Mouse (Mus musculus) embryo, embryonic 11 days (tissue): Measurements from ENCODE around the gene Fut2.

ENCODE experiments used
- DNase-seq: peaks from one replicate; pipeline ENCODE4 v3.0.0-alpha.2; 2015

The Fut2 gene

GRCm38 (mm10) chr7:45666161-45666560, at the start of gene Fut2:
Fut2 (minus strand) TSS chr7:45666394.
- no peak for DNase-seq

GRCm38 (mm10) chr7:45715090-45715708, 49.0 kb upstream of the Fut2 start, which contains the start of gene Rpl18:
Rpl18 (plus strand) TSS chr7:45715457.
- DNase-seq: peak; percentile 99

GRCm38 (mm10) chr7:45714630-45715089, 48.5 kb upstream of the Fut2 start:
- no peak for DNase-seq

GRCm38 (mm10) chr7:45713881-45714520, 47.8 kb upstream of the Fut2 start:
- no peak for DNase-seq

- DNase-seq: no peak
Observed at GRCm38 (mm10) chr7:45713396-45713795, 47.2 kb upstream of the Fut2 start.

GRCm38 (mm10) chr7:45712022-45712757, 46.0 kb upstream of the Fut2 start:
- no peak for DNase-seq

GRCm38 (mm10) chr7:45711316-45712021, 45.3 kb upstream of the Fut2 start:
- DNase-seq: no peak

GRCm38 (mm10) chr7:45710477-45711191, 44.4 kb upstream of the Fut2 start:
- DNase-seq: no peak

- DNase-seq: no peak
Observed at GRCm38 (mm10) chr7:45709677-45710355, 43.6 kb upstream of the Fut2 start.

- DNase-seq: peak; percentile 68
Observed at GRCm38 (mm10) chr7:45709036-45709435, 42.8 kb upstream of the Fut2 start.

GRCm38 (mm10) chr7:45708221-45708761, 42.1 kb upstream of the Fut2 start:
- DNase-seq: no peak

- DNase-seq: peak; percentile 94
Observed at GRCm38 (mm10) chr7:45707375-45707967, 41.3 kb upstream of the Fut2 start.

GRCm38 (mm10) chr7:45706721-45707241, 40.6 kb upstream of the Fut2 start:
- peak; percentile 92 for DNase-seq

- peak; percentile 75 for DNase-seq
Observed at GRCm38 (mm10) chr7:45705873-45706281, 39.7 kb upstream of the Fut2 start.

- peak; percentile 60 for DNase-seq
Observed at GRCm38 (mm10) chr7:45705443-45705864, 39.3 kb upstream of the Fut2 start.

GRCm38 (mm10) chr7:45704730-45705442, 38.7 kb upstream of the Fut2 start, which contains the start of gene Dbp:
Dbp (plus strand) TSS chr7:45705088.
- DNase-seq: peak; percentile 99

- peak; percentile 81 for DNase-seq
Observed at GRCm38 (mm10) chr7:45704046-45704559, 37.9 kb upstream of the Fut2 start.

- no peak for DNase-seq
Observed at GRCm38 (mm10) chr7:45703521-45704033, 37.4 kb upstream of the Fut2 start.

GRCm38 (mm10) chr7:45702809-45703520, 36.8 kb upstream of the Fut2 start:
- DNase-seq: no peak
